Mouse (Mus musculus): Measurements from ENCODE around the gene Slc38a11. TPM values are rescaled to one million over a fixed set of nuclear protein-coding genes. Genes with fewer than 3 reads are reported as not detected.

Slc38a11 gene
- polyA plus RNA-seq, 2 experiments from 2014 or later: not detected

- ATAC-seq: no peak
Observed at GRCm38 (mm10) chr2:65321998-65322754, 41.7 kb downstream of the Slc38a11 start.

DNA sequence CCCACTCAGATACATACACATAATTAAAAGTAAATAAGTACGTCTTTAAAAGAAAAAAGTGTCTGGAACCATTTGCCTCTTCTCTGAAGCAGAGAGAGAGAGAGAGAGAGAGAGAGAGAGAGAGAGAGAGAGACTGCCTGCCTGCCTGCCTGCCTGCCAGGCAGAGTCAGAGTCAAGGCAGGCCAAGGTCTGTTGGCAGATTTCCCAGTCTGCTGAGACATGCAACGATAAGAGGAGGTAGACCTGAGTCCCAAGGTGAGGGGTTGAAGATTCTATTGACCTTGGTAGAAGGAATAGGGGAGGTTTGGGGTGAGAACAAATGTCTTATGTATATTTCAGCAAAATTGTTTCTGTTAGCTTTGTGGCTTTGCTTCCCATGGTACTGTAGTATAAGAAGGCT lies 42.9 kb downstream of the Slc38a11 start:
- ATAC-seq: no peak

- no peak for ATAC-seq
Observed at GRCm38 (mm10) chr2:65316721-65317120, 47.1 kb downstream of the Slc38a11 start.

DNA sequence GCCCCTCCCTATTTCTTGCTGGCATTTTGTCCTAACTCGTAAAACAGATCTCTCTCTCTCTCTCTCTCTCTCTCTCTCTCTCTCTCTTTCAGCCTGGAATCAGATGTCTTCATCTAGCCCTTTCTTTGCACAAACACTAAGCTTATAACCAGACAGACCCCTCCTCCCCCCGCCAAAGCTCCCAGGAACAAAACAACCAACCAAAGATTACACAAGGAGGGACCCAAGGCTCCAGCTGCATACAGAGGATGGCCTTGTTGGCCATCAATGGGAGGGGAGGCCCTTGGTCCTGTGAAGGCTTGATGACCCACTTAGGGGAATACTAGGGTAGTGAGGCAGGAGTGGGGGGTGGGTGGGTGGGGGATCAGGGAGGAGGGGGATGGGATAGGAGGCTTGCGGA lies 52.6 kb downstream of the Slc38a11 start:
- ATAC-seq: no peak

- ATAC-seq: no peak
Observed at GRCm38 (mm10) chr2:65296541-65296940, 67.3 kb downstream of the Slc38a11 start.

DNA sequence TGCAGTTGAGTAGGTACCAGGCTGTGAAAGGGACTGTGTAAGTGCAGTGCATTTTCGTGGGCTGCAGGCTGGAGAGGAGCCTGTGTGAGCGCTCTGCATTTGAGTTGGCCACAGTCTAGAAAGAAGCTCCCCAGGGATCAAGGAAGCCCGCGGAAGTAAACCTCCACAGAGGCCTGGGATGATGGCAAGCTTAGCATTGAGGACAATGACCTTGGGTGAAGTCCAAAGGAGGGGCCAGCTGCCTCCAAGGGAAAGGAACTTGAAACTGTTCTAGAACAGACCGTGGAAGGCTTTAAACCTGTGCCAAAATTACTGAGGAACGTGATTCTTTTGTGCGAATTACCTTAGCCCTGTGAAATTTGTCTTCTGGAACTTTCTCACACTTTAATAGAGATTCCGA lies 69.7 kb downstream of the Slc38a11 start:
- no peak for ATAC-seq

DNA sequence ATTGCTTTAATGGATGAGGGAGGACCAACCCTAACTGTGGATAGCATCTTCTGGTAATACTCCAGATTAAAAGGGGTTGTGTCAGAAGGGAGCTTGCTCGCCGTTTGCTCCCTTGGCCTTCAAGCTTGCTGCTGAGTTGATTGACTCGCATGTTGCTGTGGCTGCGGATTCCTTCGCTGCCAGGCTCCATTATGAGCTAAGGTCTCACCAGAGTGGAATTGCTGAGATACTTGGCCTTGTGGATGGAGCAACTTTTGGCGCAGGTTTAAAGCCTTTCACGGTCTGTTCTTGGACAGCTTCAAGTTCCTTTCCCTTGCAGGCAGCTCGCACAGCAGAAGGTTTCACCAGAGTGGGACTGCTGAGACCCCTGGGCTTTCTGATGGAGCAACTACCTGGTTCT lies 70.4 kb downstream of the Slc38a11 start:
- ATAC-seq: no peak

DNA sequence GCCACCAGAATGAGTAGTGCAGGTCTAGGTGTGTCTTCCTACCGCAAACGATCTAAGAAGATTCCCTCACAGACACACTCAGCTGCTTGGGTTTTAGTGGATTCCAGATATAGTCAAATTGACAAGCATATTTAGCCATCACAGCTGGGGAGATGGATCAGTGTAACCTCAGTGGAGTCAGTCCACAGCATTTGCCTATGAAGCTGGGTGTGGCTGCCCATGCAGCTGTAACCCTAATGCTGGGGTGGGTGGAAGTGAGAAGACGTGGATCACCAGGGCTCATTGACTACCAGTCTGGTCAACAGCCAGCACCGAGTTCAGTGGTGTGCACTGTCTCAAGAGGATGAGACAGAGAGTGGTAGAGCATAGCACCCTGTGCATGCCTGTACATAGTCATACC lies 74.1 kb downstream of the Slc38a11 start:
- ATAC-seq: no peak

DNA sequence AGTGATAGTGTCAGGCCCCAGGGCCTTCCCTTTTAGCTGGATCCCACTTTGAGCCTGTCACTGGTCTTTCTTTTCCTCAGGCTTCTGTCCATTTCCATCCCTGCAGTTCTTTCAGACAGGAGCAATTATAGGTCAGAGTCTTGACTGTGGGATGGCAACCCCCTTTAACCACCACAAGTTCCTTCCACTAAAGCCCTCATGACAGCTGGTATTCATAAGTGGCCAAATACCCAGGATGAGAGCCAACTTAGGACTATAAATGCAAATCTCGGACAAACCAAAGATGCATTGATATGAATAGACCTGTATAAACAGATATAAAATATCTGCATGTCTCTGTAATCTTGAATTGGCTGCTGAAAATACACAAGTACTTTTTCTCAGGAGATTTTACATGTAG lies 75.1 kb downstream of the Slc38a11 start:
- no peak for ATAC-seq

DNA sequence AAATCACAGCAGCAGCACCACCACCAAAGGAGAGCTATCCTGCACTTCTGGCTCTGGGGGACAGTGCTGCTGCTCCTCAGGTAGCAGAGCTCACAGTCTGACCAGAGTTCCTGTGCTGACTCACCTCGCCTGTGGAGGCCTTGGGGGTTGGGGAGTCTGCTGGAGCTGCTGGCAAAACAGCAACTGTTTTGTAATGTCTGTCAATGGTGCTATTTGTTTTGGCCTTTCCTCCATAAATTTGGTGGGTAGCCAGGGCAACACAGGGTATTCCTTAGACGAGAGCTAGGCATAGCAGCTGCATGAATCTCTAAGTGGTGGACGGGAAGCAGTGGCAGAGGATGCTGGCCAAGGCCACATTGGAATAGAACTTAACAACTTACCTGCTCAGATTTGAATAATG lies 78.5 kb downstream of the Slc38a11 start:
- no peak for ATAC-seq

- ATAC-seq: no peak
Observed at GRCm38 (mm10) chr2:65282979-65283378, 80.9 kb downstream of the Slc38a11 start.

- peak; percentile 56 for ATAC-seq
Observed at GRCm38 (mm10) chr2:65279029-65279690, 84.7 kb downstream of the Slc38a11 start.

GRCm38 (mm10) chr2:65275443-65276061 lies 88.3 kb downstream of the Slc38a11 start:
- no peak for ATAC-seq

DNA sequence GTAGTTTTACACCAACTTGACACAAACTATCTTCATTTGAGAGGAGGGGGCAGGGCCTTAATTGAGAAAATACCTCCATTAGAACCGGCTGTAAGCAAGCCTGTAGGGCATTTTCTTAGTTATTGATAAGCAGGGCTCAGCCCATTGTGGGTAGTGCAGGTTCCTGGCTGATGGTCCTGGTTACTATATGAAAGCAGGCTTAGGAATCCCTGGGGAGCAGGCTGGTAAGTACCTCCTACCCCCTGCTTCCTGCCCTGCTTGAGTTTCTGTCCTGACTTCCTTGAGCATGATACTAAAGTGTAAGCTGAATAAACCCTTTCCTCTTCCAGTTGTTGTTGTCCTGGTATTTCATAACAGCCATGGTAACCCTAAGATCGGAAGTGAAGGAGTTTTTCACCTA lies 89.9 kb downstream of the Slc38a11 start:
- ATAC-seq: no peak

- no peak for ATAC-seq
Observed at GRCm38 (mm10) chr2:65268731-65269130, 95.1 kb downstream of the Slc38a11 start.

- no peak for ATAC-seq
Observed at GRCm38 (mm10) chr2:65267834-65268233, 96.0 kb downstream of the Slc38a11 start.

GRCm38 (mm10) chr2:65266576-65267299 lies 97.1 kb downstream of the Slc38a11 start:
- ATAC-seq: no peak

Other genes starting within 250 kb of the Slc38a11 start
- 1 to 10 TPM; 2.6 to 4.7 TPM for gene Cobll1, start 124.6 kb downstream of the Slc38a11 start, polyA plus RNA-seq (2017; shearing (Covaris generic))
- under 1 TPM in 1 of 2 experiments, not detected in 1; 0.11 TPM for gene Scn3a, start 203.6 kb upstream of the Slc38a11 start, polyA plus RNA-seq (2017; shearing (Covaris generic))

Measured in activated CD4-positive, CD25-positive, alpha-beta regulatory T cell, adult 4 months (primary cell).